Mouse (Mus musculus): Measurements from ENCODE around the gene Gm20521.

- no peak for TF ChIP-seq CTCF (IDR thresholded peaks at IDR 0.05; ENCODE audit: control insufficient read depth, insufficient read depth, low read length)
- no peak for TF ChIP-seq POLR2A (IDR thresholded peaks at IDR 0.05; ENCODE audit: borderline replicate concordance, control insufficient read depth, low read depth, low read length)
Observed at GRCm38 (mm10) chr14:54856703-54857102, 26.5 kb upstream of the Gm20521 start.
